Mouse (Mus musculus) liver, adult 2 months (tissue): Measurements from ENCODE around the gene Fam178b.

Experiments used
- CTCF ChIP-seq: fragments of 200-500 bp; IDR thresholded peaks from 2 replicates; pipeline ENCODE4 v1.5.1; 2011; ENCODE audit warnings: low read depth, low read length, control low read depth
- POLR2A ChIP-seq: fragments of 200-500 bp; IDR thresholded peaks from 2 replicates; pipeline ENCODE4 v1.6.1; 2011; ENCODE audit warnings: low read length, control low read depth; ENCODE audit not compliant: insufficient read depth; ENCODE audit errors: extremely low read depth

DNA sequence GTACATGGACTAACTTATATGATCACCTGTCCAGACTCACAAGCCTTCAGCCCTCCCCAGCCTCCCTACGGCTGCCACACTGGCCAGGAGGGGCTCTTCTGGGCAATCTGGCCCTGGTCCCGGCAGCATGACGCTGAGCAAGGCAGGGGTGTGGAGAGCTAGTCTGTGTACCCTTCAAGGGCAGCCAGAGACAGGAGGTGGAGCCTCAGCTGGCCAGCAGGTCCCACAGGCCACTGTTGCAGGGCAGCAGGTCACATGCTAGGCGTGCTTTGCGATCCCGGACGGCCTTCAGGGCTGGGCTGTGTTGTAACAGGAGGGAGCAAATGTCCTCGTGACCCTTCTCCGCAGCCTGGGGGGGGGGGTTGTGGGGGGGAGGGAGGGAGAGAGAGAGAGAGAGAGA is 143.8 kb downstream of the Fam178b start, which contains the start of gene Gm42417:
- TF ChIP-seq CTCF (no peak), POLR2A (no peak)
